Mouse (Mus musculus) neural tube, embryonic 11.5 days (tissue): ENCODE measurements around the gene Cel. TPM values are rescaled to one million over a fixed set of nuclear protein-coding genes. Genes with fewer than 3 reads are reported as not detected.
A peak's percentile ranks its signal among the peaks of the same experiment; 100 is the strongest.

Experiments used
- ATAC-seq: fragments of 200-750 bp; cut with Nextera tagmentation; 2 replicates; pipeline ENCODE4 v1.8.0; 2017; ENCODE audit warnings: moderate number of reproducible peaks, mild to moderate bottlenecking, moderate TSS enrichment, moderate library complexity; ENCODE audit not compliant: insufficient read depth, low FRiP score, low TSS enrichment
- DNase-seq: peaks from one replicate; pipeline ENCODE4 v3.0.0-alpha.2; 2015; ENCODE audit warnings: low spot score
- H3K27ac ChIP-seq: fragments of 300-500 bp; sonication (generic); 2 replicates; pipeline ENCODE4 v1.5.1; 2014; ENCODE audit warnings: low read depth, mild to moderate bottlenecking, low read length
- H3K27me3 ChIP-seq: fragments of 300-500 bp; sonication (generic); 2 replicates; pipeline ENCODE4 v1.6.1; 2014; ENCODE audit warnings: mild to moderate bottlenecking, low read length, mixed read lengths; ENCODE audit not compliant: control insufficient read depth, insufficient read depth
- H3K36me3 ChIP-seq: fragments of 300-500 bp; sonication (generic); 2 replicates; pipeline ENCODE4 v1.6.1; 2014; ENCODE audit warnings: mild to moderate bottlenecking, low read length, moderate library complexity, mixed read lengths; ENCODE audit not compliant: control insufficient read depth, insufficient read depth
- H3K4me1 ChIP-seq: fragments of 300-500 bp; sonication (generic); 2 replicates; pipeline ENCODE4 v1.6.1; 2014; ENCODE audit warnings: low read length, mixed read lengths; ENCODE audit not compliant: control insufficient read depth, insufficient read depth
- H3K4me2 ChIP-seq: fragments of 300-500 bp; sonication (generic); 2 replicates; pipeline ENCODE4 v1.6.1; 2014; ENCODE audit warnings: low read depth, mild to moderate bottlenecking, moderate library complexity
- H3K4me3 ChIP-seq: fragments of 300-500 bp; sonication (generic); 2 replicates; pipeline ENCODE4 v1.5.1; 2014; ENCODE audit warnings: low read depth, low read length
- H3K9ac ChIP-seq: fragments of 300-500 bp; sonication (generic); 2 replicates; pipeline ENCODE4 v1.6.1; 2014; ENCODE audit warnings: mild to moderate bottlenecking, low read length
- H3K9me3 ChIP-seq: fragments of 300-500 bp; sonication (generic); 2 replicates; pipeline ENCODE4 v1.6.1; 2016; ENCODE audit warnings: low read length; ENCODE audit not compliant: control insufficient read depth
- WGBS: fragments of 180-500 bp; shearing (Covaris S2); extraction: QIAGEN DNeasy Blood & Tissue Kit; methylation state at CpG from one replicate; pipeline ENCODE4 v1.1.7; 2014; 5-methylcytosine and 5-hydroxymethylcytosine counted together
- polyA plus RNA-seq: library from polyadenylated mRNA; unstranded; fragments of >200 nt; fragmentation: Nextera tagmentation; extraction: Ambion mirVana; gene quantifications from 2 replicates; pipeline ENCODE4 v1.2.1, GENCODE M21; 2014

Gene Cel
- polyA plus RNA-seq, 1 experiment from 2014 or later, result not detected

GRCm38 (mm10) chr2:28545976-28546375, 17.2 kb downstream of the Cel start:
- Histone ChIP-seq H3K9me3 (no peaks in the 10 kb centered on the region), H3K4me2 (no peak overlapping the region), H3K27ac (no peak overlapping the region), H3K4me3 (no peak overlapping the region), H3K9ac (no peak overlapping the region), H3K4me1 (no peaks in the 10 kb centered on the region), H3K36me3 (peaks cover 31% of the 10 kb centered on the region), H3K27me3 (no peaks in the 10 kb centered on the region)
- DNase-seq (no peak), ATAC-seq (no peak)

DNA sequence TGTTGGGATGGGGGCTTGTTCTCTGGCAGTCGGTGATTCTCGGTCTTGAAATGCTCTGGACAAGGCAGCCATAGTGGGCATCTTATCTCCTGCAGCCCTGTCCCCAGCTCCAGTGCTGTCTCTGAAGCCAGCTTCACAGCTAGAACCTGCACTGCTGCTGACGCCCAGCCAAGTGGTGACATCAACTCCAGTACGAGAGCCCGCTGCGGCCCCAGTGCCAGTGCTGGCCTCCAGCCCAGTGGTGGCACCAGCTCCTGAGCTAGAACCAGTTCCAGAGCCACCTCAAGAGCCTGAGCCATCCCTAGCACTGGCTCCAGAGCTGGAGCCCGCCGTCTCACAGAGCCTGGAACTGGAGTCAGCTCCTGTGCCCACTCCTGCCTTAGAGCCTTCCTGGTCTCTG, 19.3 kb downstream of the Cel start:
- DNase-seq (no peak), ATAC-seq (no peak)
- no peak overlapping the region for H3K27ac ChIP-seq
- 92% methylated on average over 8 of the region's 8 CpGs for WGBS
- H3K4me1 ChIP-seq, result peaks cover 14% of the 10 kb centered on the region
- no peak overlapping the region for H3K9ac ChIP-seq
- no peaks in the 10 kb centered on the region for H3K9me3 ChIP-seq
- H3K4me2 ChIP-seq, result no peak overlapping the region
- H3K27me3 ChIP-seq, result no peaks in the 10 kb centered on the region
- H3K4me3 ChIP-seq, result no peak overlapping the region
- peaks cover 18% of the 10 kb centered on the region for H3K36me3 ChIP-seq

DNA sequence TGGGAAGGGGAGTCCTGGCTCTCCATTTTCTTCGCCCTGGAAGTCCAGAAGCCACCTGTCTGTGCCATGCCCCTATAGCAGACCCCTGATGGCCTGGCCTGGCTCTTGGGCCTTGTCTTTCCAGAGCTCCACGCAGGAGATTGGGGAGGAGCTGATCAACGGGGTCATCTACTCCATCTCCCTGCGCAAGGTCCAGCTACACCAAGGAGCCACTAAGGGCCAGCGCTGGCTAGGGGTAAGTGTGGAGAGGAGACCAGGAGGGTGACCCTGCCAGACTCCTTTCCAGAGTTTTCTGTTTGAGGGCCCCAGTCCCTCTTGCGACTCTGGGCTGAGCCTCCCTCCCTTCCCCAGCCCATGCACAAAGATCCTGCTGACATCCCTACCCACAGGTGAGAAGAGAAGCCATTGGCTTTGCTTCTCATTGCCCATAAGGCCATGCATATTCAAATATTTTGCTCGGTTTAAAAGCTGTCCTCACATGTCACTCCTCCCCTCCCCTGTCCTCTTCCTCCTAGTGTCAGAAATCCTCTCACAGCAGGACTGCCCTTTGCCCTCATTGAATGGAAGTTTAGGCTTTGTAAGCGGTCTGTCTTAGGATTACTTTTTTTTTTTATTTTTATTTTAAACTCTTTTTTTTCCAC, 22.5 kb downstream of the Cel start:
- no peak overlapping the region for H3K9ac ChIP-seq
- H3K4me2 ChIP-seq, result no peak overlapping the region
- H3K4me1 ChIP-seq, result peaks cover 39% of the 10 kb centered on the region
- H3K4me3 ChIP-seq, result no peak overlapping the region
- WGBS, result 83% methylated on average over 8 of the region's 8 CpGs
- ATAC-seq, result no peak
- H3K27ac ChIP-seq, result no peak overlapping the region
- H3K27me3 ChIP-seq, result no peaks in the 10 kb centered on the region
- no peak for DNase-seq
- no peaks in the 10 kb centered on the region for H3K9me3 ChIP-seq
- H3K36me3 ChIP-seq, result peaks cover 13% of the 10 kb centered on the region

- H3K9ac ChIP-seq, result no peak overlapping the region
- H3K4me2 ChIP-seq, result no peak overlapping the region
- DNase-seq (no peak), ATAC-seq (no peak)
- 82% methylated on average over 2 of the region's 2 CpGs for WGBS
- H3K27ac ChIP-seq, result no peak overlapping the region
- no peaks in the 10 kb centered on the region for H3K9me3 ChIP-seq
- no peaks in the 10 kb centered on the region for H3K27me3 ChIP-seq
- peaks cover 11% of the 10 kb centered on the region for H3K36me3 ChIP-seq
- H3K4me3 ChIP-seq, result no peak overlapping the region
- peaks cover 47% of the 10 kb centered on the region for H3K4me1 ChIP-seq
Measured at GRCm38 (mm10) chr2:28539949-28540348, 23.3 kb downstream of the Cel start.

DNA sequence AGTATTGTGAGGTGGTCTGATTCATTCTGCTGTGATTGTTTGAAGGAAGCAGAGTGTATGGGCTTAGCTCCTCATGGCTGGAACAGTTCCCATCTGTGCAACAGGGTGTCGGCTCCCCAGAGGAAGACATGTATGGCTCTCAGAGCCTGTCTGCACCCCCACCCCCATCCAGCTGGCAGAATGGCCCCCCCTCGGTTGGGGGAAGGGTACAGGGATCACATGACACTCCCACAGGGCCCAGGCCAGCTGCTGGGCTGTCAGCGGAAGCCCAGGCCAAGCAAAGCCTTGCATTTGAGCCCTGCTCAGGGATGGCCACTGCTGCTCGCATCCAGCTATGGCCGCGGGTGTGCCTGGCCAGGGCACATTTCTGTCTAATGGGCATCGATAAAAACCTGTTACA, 24.0 kb downstream of the Cel start:
- Histone ChIP-seq H3K9me3 (no peaks in the 10 kb centered on the region), H3K9ac (no peak overlapping the region), H3K36me3 (peaks cover 7% of the 10 kb centered on the region), H3K4me1 (peaks cover 54% of the 10 kb centered on the region), H3K27ac (peak overlapping the region; percentile 74), H3K27me3 (no peaks in the 10 kb centered on the region), H3K4me2 (no peak overlapping the region), H3K4me3 (no peak overlapping the region)
- DNase-seq, result peak; percentile 60
- peak; percentile 63; the same call in 1 of the 2 replicates for ATAC-seq
- 43% methylated on average over 7 of the region's 7 CpGs for WGBS

DNA sequence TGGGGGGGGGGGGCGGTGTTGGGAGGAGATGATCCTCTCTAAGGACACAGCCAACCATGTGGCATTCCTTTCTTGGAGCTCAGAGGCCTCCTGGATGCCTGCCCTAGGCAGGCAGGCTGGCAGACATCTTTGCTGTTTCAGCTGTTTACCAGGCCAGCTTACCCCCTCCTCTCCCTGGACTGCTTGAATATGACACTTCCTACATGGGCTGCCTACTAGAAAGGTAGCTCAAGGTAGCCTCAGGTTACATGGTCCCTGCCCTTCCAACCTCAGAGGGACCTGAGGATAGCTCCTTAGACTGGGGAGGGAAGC, 24.4 kb downstream of the Cel start:
- peak overlapping the region; percentile 74; the same call in 1 of the 2 replicates for H3K27ac ChIP-seq
- 18% methylated on average over 1 of the region's 1 CpGs for WGBS
- no peak for DNase-seq
- no peak overlapping the region for H3K4me3 ChIP-seq
- H3K9ac ChIP-seq, result no peak overlapping the region
- H3K9me3 ChIP-seq, result no peaks in the 10 kb centered on the region
- no peak for ATAC-seq
- H3K4me2 ChIP-seq, result no peak overlapping the region
- peaks cover 4% of the 10 kb centered on the region for H3K36me3 ChIP-seq
- no peaks in the 10 kb centered on the region for H3K27me3 ChIP-seq
- H3K4me1 ChIP-seq, result peaks cover 59% of the 10 kb centered on the region

DNA sequence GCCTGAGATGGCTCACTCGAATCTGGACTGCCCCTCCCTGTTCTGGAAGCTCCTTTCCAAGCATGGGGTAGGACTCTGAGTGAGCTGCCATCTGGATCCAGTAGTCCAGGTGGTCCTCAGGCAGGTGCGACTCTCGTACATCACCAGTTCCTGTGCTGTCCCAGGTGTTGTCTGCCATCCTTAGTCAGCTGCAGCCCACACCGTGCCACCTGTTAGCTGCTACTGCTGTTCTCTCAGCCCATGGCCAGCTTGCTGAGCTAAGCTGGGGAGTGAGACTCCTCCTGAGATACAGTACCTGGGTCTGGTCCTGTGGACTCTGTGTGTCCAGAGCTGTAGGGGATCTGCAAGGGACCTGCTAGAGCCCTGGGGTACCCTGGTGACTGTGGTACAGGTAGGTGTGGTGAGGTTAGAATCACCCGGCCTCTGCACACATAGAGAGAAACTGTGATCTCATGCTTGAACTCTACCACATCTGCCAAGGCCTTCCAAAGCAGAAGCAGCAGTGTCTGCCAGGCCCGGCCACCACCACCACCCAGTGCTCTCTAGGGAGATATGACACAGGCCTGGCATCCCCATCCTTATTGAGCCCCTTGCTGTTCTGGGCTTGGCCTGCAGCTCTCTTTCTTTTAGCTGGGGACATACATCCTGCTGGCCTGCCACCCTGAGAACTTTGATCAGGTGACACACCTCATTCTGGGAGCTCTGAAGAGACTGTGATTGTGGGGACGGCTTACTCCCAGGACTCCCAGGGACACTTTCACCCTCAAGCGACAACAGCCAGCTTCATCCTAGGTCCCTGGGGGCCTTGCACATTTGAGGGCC, 25.0 kb downstream of the Cel start:
- H3K36me3 ChIP-seq, result 0 out of 2 replicates have a peak, but pooled peaks cover 2% of the 10 kb centered on the region
- H3K9me3 ChIP-seq, result no peaks in the 10 kb centered on the region
- no peak overlapping the region for H3K9ac ChIP-seq
- no peak for DNase-seq
- H3K27ac ChIP-seq, result peak overlapping the region; percentile 74; the same call in 1 of the 2 replicates
- ATAC-seq, result no peak
- 70% methylated on average over 8 of the region's 8 CpGs for WGBS
- H3K4me2 ChIP-seq, result no peak overlapping the region
- no peak overlapping the region for H3K4me3 ChIP-seq
- H3K4me1 ChIP-seq, result peaks cover 64% of the 10 kb centered on the region
- H3K27me3 ChIP-seq, result no peaks in the 10 kb centered on the region

GRCm38 (mm10) chr2:28537634-28537920, 25.6 kb downstream of the Cel start:
- no peak for DNase-seq

More at GRCm38 (mm10) chr2:28537634-28537920, 25.6 kb downstream of the Cel start:
- WGBS, result 59% methylated on average over 4 of the region's 4 CpGs
- Histone ChIP-seq H3K9ac (no peak overlapping the region), H3K4me3 (no peak overlapping the region), H3K4me2 (no peak overlapping the region), H3K27ac (no peak overlapping the region), H3K27me3 (no peaks in the 10 kb centered on the region), H3K36me3 (no peaks in the 10 kb centered on the region), H3K4me1 (peaks cover 71% of the 10 kb centered on the region), H3K9me3 (no peaks in the 10 kb centered on the region)
- ATAC-seq, result no peak
